Mouse (Mus musculus) forebrain, embryonic 13.5 days (tissue): ENCODE data around the gene Tshz2. TPM values are rescaled to one million over a fixed set of nuclear protein-coding genes. Genes with fewer than 3 reads are reported as not detected.
A peak's percentile ranks its signal among the peaks of the same experiment; 100 is the strongest.

Source experiments
- ATAC-seq: fragments of 200-750 bp; cut with Nextera tagmentation; 2 replicates; pipeline ENCODE4 v1.8.0; 2017
- H3K27ac ChIP-seq: fragments of 300-500 bp; sonication (generic); 2 replicates; pipeline ENCODE4 v1.5.1; 2015; ENCODE audit warnings: inconsistent platforms, mild to moderate bottlenecking, moderate library complexity
- H3K27me3 ChIP-seq: fragments of 300-500 bp; sonication (generic); 2 replicates; pipeline ENCODE4 v1.6.1; 2015; ENCODE audit warnings: mild to moderate bottlenecking, inconsistent platforms
- H3K36me3 ChIP-seq: fragments of 300-500 bp; sonication (generic); 2 replicates; pipeline ENCODE4 v1.6.1; 2015; ENCODE audit warnings: mild to moderate bottlenecking, inconsistent platforms; ENCODE audit not compliant: poor library complexity, severe bottlenecking
- H3K4me1 ChIP-seq: fragments of 300-500 bp; sonication (generic); 2 replicates; pipeline ENCODE4 v1.6.1; 2015; ENCODE audit warnings: inconsistent platforms
- H3K4me2 ChIP-seq: fragments of 300-500 bp; sonication (generic); 2 replicates; pipeline ENCODE4 v1.6.1; 2015; ENCODE audit warnings: inconsistent platforms, mild to moderate bottlenecking, moderate library complexity
- H3K4me3 ChIP-seq: fragments of 300-500 bp; sonication (generic); 2 replicates; pipeline ENCODE4 v1.5.1; 2015; ENCODE audit warnings: mild to moderate bottlenecking, inconsistent platforms
- H3K9ac ChIP-seq: fragments of 300-500 bp; sonication (generic); 2 replicates; pipeline ENCODE4 v1.6.1; 2015; ENCODE audit warnings: mild to moderate bottlenecking, inconsistent platforms
- H3K9me3 ChIP-seq: fragments of 300-500 bp; sonication (generic); replicated peaks from 2 replicates; pipeline ENCODE4 v1.6.1; 2016; ENCODE audit warnings: inconsistent platforms
- WGBS: fragments of 180-500 bp; shearing (Covaris S2); methylation state at CpG from one replicate; pipeline ENCODE4 v1.1.7; 2015; 5-methylcytosine and 5-hydroxymethylcytosine counted together
- polyA plus RNA-seq: library from polyadenylated mRNA; unstranded; fragments of >200 nt; fragmentation: Nextera tagmentation; extraction: Ambion mirVana; gene quantifications from 2 replicates; pipeline ENCODE4 v1.2.1, GENCODE M21; 2015

The Tshz2 gene
- polyA plus RNA-seq, 1 experiment from 2014 or later: 8.7 TPM

DNA sequence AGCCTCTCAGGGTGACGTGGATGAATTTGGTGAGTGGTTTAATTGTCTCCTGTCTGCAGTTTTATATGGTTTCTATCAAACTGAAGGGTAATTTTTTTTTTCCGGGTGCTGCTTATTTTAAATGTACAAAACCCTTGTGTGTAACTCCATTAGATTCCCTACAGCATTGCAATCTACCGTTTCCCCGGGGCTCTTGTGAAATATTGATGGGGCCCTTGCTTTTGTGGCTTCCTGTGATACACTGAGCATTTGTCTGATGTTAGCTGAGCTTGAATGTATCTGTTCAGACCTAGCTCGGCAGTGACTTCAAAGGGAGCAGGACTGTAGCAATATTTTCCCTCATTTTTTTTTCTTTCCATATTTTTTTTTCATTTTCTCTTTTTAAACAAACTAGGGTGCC lies 228.1 kb downstream of the Tshz2 start:
- Histone ChIP-seq H3K27me3 (no peaks in the 10 kb centered on the region), H3K4me1 (no peaks in the 10 kb centered on the region), H3K9me3 (no peaks in the 10 kb centered on the region), H3K36me3 (no peaks in the 10 kb centered on the region), H3K27ac (no peak overlapping the region), H3K9ac (no peak overlapping the region), H3K4me2 (no peak overlapping the region), H3K4me3 (no peak overlapping the region)
- WGBS: 61% methylated on average over 5 of the region's 5 CpGs
- no peak for ATAC-seq

GRCm38 (mm10) chr2:169862701-169863100 lies 229.9 kb downstream of the Tshz2 start:
- Histone ChIP-seq H3K4me3 (no peak overlapping the region), H3K27me3 (no peaks in the 10 kb centered on the region), H3K27ac (no peak overlapping the region), H3K4me2 (no peak overlapping the region), H3K9ac (no peak overlapping the region), H3K4me1 (no peaks in the 10 kb centered on the region), H3K9me3 (no peaks in the 10 kb centered on the region), H3K36me3 (no peaks in the 10 kb centered on the region)
- ATAC-seq: no peak
- 70% methylated on average over 6 of the region's 6 CpGs for WGBS

DNA sequence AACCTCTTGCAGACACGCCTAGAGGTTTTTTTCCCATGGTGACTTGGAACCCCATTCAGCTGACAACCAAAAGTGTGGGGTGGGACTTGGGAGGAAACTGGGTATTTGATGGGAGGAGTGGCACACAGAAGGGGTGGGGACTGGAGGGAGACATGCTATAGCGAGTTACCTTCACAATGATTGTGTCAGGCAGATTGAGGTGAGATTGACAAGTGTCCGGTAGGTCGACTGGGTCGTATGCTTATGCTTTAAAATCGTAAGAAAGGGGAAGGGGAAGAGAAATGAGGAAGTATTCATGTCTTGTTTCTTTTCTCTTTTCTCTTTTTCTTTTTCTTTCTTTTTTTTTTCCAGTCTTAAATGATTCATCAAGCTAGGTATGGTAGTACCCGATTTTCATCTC lies 236.7 kb downstream of the Tshz2 start:
- Histone ChIP-seq H3K4me3 (no peak overlapping the region), H3K9ac (no peak overlapping the region), H3K4me1 (peaks cover 9% of the 10 kb centered on the region), H3K27me3 (no peaks in the 10 kb centered on the region), H3K9me3 (no peaks in the 10 kb centered on the region), H3K27ac (no peak overlapping the region), H3K36me3 (no peaks in the 10 kb centered on the region), H3K4me2 (no peak overlapping the region)
- ATAC-seq: no peak
- 90% methylated on average over 7 of the region's 7 CpGs for WGBS

DNA sequence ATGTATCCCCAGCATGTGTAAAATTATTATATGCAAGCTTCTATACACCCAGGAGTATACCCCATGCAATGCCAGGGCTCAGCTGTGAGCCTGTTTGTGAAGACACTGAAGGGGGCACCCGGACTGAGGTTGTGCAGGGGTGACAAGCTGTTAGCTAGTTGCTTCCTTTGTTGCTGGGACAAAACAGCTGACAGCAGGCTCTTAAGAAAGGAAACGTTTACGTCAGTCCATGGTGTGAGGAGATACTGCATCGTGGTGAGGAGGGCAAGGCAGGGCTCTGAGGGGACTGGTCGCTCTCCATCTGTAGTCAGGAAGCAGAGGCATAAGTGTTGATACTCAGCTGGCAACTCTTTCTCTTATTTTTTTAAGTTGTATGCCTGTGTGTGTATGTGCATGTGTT lies 237.7 kb downstream of the Tshz2 start:
- no peak overlapping the region for H3K4me2 ChIP-seq
- H3K27ac ChIP-seq: no peak overlapping the region; the same call in 1 of the 2 replicates
- H3K4me1 ChIP-seq: peaks cover 9% of the 10 kb centered on the region
- no peak for ATAC-seq
- H3K4me3 ChIP-seq: no peak overlapping the region
- H3K27me3 ChIP-seq: no peaks in the 10 kb centered on the region
- H3K9me3 ChIP-seq: no peaks in the 10 kb centered on the region
- WGBS: 28% methylated on average over 5 of the region's 5 CpGs
- no peak overlapping the region for H3K9ac ChIP-seq
- no peaks in the 10 kb centered on the region for H3K36me3 ChIP-seq

GRCm38 (mm10) chr2:169871436-169872060 lies 238.7 kb downstream of the Tshz2 start:
- Histone ChIP-seq H3K9ac (no peak overlapping the region), H3K4me2 (no peak overlapping the region), H3K36me3 (no peaks in the 10 kb centered on the region), H3K27me3 (no peaks in the 10 kb centered on the region), H3K27ac (no peak overlapping the region), H3K9me3 (no peaks in the 10 kb centered on the region), H3K4me3 (no peak overlapping the region), H3K4me1 (peaks cover 9% of the 10 kb centered on the region)
- WGBS: 90% methylated on average over 8 of the region's 8 CpGs
- no peak for ATAC-seq

DNA sequence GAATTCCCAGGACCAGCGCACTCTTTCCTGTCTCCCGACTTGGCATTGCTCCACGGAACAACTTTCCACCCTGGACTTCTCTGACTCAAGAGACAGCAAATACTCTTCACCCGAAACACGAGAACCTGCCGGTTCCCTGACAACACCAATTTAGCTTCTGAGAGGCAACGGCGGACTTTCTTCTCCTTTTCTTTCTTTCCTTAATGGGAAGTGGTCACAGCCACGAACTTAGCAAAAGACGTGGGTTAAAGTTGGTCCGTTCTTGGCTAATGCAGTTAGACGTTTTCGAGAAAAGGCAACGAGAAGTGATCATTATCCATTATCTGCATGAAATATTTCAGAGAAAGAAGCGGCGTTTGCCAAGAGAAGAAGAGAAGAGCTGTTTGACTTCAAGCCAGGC lies 240.6 kb downstream of the Tshz2 start:
- Histone ChIP-seq H3K36me3 (no peaks in the 10 kb centered on the region), H3K4me2 (no peak overlapping the region), H3K27ac (no peak overlapping the region), H3K4me1 (peaks cover 9% of the 10 kb centered on the region; the same call in 1 of the 2 replicates), H3K9ac (no peak overlapping the region), H3K27me3 (no peaks in the 10 kb centered on the region), H3K4me3 (no peak overlapping the region), H3K9me3 (no peaks in the 10 kb centered on the region)
- no peak for ATAC-seq
- 88% methylated on average over 16 of the region's 16 CpGs for WGBS

GRCm38 (mm10) chr2:169887921-169888320 lies 255.1 kb downstream of the Tshz2 start:
- 0 out of 2 replicates have a peak, but pooled peaks cover 2% of the 10 kb centered on the region for H3K27me3 ChIP-seq
- peaks cover 7% of the 10 kb centered on the region for H3K4me1 ChIP-seq
- no peak overlapping the region for H3K4me2 ChIP-seq
- no peak overlapping the region for H3K9ac ChIP-seq
- 83% methylated on average over 9 of the region's 9 CpGs for WGBS
- H3K9me3 ChIP-seq: no peaks in the 10 kb centered on the region
- H3K4me3 ChIP-seq: no peak overlapping the region
- ATAC-seq: no peak
- H3K27ac ChIP-seq: no peak overlapping the region
- H3K36me3 ChIP-seq: no peaks in the 10 kb centered on the region

DNA sequence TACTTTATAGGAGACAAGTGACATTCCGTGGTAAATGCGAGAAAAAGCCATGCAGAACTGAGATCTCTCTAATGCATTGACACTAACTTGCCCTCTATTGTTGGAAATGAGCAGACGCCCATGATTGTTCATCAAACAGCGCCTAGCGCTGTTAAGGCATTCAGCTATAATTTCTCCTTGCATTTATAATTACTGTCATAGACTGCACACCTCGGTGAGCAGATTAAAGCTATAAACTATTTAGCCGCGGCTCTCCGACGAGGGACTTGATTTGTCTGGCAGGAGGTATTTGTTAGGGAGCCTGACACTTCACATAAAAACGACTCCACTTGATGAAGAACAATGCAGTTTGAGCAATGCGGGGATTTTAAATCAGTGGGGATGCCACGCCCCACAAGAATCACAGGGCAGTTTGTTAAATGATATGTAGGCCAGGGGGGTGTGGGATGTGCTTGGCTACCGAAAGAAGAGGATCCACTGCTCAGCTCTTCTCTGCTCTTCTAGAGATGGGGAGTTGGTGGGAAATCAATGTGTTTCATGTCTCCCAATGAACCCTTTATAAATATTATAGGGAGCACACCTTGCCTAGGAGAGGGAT lies 259.7 kb downstream of the Tshz2 start:
- H3K9ac ChIP-seq: no peak overlapping the region
- 0 out of 2 replicates have a peak overlapping the region, but pooled peaks have one; percentile 5 for H3K27ac ChIP-seq
- H3K4me1 ChIP-seq: peaks cover 7% of the 10 kb centered on the region
- no peaks in the 10 kb centered on the region for H3K27me3 ChIP-seq
- H3K4me2 ChIP-seq: no peak overlapping the region
- 18% methylated on average over 14 of the region's 14 CpGs for WGBS
- H3K9me3 ChIP-seq: no peaks in the 10 kb centered on the region
- 0 out of 2 replicates have a peak, but pooled peaks have one; percentile 38 for ATAC-seq
- H3K36me3 ChIP-seq: no peaks in the 10 kb centered on the region
- no peak overlapping the region for H3K4me3 ChIP-seq

DNA sequence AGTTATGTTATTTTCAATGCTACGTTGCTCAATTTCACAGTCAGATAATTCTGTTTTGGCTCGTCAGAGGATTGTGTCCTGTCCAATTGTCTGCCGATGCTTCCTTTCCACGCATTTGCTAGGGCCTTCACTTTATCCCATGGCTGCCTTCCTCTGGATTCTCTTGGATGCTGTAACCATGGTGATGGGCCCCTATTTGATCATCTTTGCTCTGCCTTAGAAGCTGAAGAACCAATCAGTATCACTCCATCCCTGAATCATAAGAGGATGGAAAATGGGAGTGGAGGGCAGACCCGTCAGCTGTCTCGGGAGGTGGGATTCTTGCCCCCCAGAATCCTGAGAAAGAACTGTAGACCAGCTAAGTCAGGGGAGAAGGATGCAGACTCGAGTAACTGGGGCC lies 270.1 kb downstream of the Tshz2 start:
- H3K9me3 ChIP-seq: no peaks in the 10 kb centered on the region
- H3K4me1 ChIP-seq: no peaks in the 10 kb centered on the region
- H3K27me3 ChIP-seq: no peaks in the 10 kb centered on the region; the same call in 1 of the 2 replicates
- no peak for ATAC-seq
- H3K9ac ChIP-seq: no peak overlapping the region
- H3K4me2 ChIP-seq: no peak overlapping the region
- no peak overlapping the region for H3K27ac ChIP-seq
- 72% methylated on average over 7 of the region's 7 CpGs for WGBS
- no peak overlapping the region for H3K4me3 ChIP-seq
- no peaks in the 10 kb centered on the region for H3K36me3 ChIP-seq

GRCm38 (mm10) chr2:169906396-169906795 lies 273.6 kb downstream of the Tshz2 start:
- Histone ChIP-seq H3K27me3 (no peaks in the 10 kb centered on the region; the same call in 1 of the 2 replicates), H3K4me2 (no peak overlapping the region), H3K36me3 (no peaks in the 10 kb centered on the region), H3K9ac (no peak overlapping the region), H3K9me3 (no peaks in the 10 kb centered on the region), H3K4me3 (no peak overlapping the region), H3K4me1 (no peaks in the 10 kb centered on the region), H3K27ac (no peak overlapping the region)
- WGBS: 28% methylated on average over 9 of the region's 9 CpGs
- no peak for ATAC-seq

- whole genome bisulfite sequencing: 86% methylated on average over 7 of the region's 7 CpGs
- H3K27ac ChIP-seq: no peak overlapping the region
- no peak overlapping the region for H3K4me3 ChIP-seq
- no peaks in the 10 kb centered on the region for H3K9me3 ChIP-seq
- no peak overlapping the region for H3K4me2 ChIP-seq
- no peaks in the 10 kb centered on the region; the same call in 1 of the 2 replicates for H3K27me3 ChIP-seq
- no peak for ATAC-seq
- H3K9ac ChIP-seq: no peak overlapping the region
- H3K36me3 ChIP-seq: no peaks in the 10 kb centered on the region
- no peaks in the 10 kb centered on the region for H3K4me1 ChIP-seq
Measured at GRCm38 (mm10) chr2:169907979-169908378, 275.2 kb downstream of the Tshz2 start.

DNA sequence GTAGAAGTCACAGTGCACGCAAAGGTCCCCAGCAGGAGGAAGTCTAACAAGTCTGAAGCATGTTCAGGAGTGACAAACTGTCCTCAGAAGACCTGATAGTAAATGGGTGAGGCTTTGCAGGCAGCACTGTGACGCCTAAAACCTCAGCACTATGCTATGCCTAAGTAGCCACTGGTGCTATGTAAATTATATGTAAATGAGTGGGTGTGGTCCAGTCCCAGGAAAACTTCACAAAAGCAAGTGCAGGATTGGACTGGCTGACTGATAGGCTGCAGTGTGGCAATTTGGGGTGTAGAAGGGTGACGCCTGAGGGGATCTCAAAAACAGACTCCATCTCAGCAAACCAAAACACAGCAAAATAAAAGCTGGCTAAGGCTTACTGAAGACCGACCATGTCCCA lies 277.8 kb downstream of the Tshz2 start:
- peaks cover 6% of the 10 kb centered on the region; the same call in 1 of the 2 replicates for H3K4me1 ChIP-seq
- 59% methylated on average over 4 of the region's 4 CpGs for WGBS
- H3K9ac ChIP-seq: no peak overlapping the region
- H3K27ac ChIP-seq: no peak overlapping the region
- no peaks in the 10 kb centered on the region for H3K9me3 ChIP-seq
- no peak overlapping the region for H3K4me2 ChIP-seq
- no peaks in the 10 kb centered on the region for H3K27me3 ChIP-seq
- no peak for ATAC-seq
- no peak overlapping the region for H3K4me3 ChIP-seq
- no peaks in the 10 kb centered on the region for H3K36me3 ChIP-seq

DNA sequence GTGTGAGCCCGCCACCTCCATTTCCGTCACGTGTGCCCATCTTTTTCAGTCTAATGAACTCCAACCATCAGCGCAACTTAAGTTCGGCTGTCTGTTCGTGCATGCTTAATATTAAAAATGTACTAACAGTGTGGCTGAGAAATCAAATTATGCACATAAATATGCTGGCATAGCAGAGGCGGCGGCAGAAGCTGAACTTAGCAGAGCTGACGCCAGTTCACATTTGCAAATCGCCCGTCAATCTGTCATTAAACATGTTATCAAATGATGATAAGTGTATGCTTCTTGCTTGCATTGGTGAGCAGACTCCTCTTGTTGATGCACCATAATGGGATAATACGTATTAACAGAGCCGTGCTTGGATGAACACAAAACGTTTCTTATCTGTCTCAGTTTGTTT lies 280.0 kb downstream of the Tshz2 start:
- 72% methylated on average over 14 of the region's 14 CpGs for WGBS
- H3K9ac ChIP-seq: no peak overlapping the region
- H3K4me2 ChIP-seq: no peak overlapping the region
- peak; percentile 65 for ATAC-seq
- H3K27me3 ChIP-seq: no peaks in the 10 kb centered on the region
- H3K27ac ChIP-seq: no peak overlapping the region
- no peaks in the 10 kb centered on the region for H3K9me3 ChIP-seq
- H3K4me3 ChIP-seq: no peak overlapping the region
- H3K36me3 ChIP-seq: no peaks in the 10 kb centered on the region
- H3K4me1 ChIP-seq: peaks cover 6% of the 10 kb centered on the region; the same call in 1 of the 2 replicates
